Mouse (Mus musculus): ENCODE data around the gene Gm10974. TPM values are rescaled to one million over a fixed set of nuclear protein-coding genes. Genes with fewer than 3 reads are reported as not detected.

Gene Gm10974
- polyA plus RNA-seq, 1 experiment, result not detected

DNA sequence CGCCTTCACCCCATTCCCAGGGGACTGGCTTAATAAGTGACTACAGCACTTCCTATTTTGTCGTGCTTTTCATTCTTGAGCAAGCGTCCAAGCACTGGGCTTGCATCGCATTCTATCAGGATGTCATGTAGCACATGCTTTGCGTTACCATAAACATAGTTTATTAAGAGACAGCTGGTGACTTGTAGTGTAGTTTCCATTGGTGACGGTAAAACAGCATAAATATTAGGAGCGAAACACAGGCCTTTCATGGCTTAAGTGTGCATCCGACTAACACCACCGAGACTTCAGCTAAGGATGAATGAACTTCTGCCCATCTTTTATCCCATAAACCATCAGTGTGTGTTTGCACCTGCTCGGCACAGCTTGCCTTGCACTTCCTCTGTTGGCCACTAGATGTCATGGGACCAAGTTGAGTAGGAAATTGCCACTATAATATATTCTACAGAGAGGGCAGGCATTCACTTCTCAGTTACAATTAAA, 68.8 kb downstream of the Gm10974 start:
- DNase-seq (ENCODE audit: low read depth in 1 of 2, low spot score in 2 of 2), result peak; percentile 5 to 45

More for the DNA sequence above, 68.8 kb downstream of the Gm10974 start:
- no peaks in the 10 kb centered on the region for H3K4me1 ChIP-seq (ENCODE audit: control insufficient read depth, insufficient read depth, insufficient read length)
- no peaks in the 10 kb centered on the region for H3K36me3 ChIP-seq (ENCODE audit: control insufficient read depth, insufficient read depth, low read length)
- no peaks in the 10 kb centered on the region for H3K27me3 ChIP-seq (ENCODE audit: control insufficient read depth, insufficient read depth, low read length)
- H3K4me3 ChIP-seq (ENCODE audit: extremely low read depth, insufficient read depth, insufficient read length), result no peak overlapping the region
- 42% methylated on average over 10 of the region's 10 CpGs for whole genome bisulfite sequencing
- no peak overlapping the region for H3K27ac ChIP-seq (ENCODE audit: insufficient read depth, low read length)
- no peak for TF ChIP-seq POLR2A (IDR thresholded peaks at IDR 0.05; ENCODE audit: low read depth, low read length)
- TF ChIP-seq CTCF (IDR thresholded peaks at IDR 0.05; ENCODE audit: extremely low read depth, insufficient read depth, insufficient read length, insufficient replicate concordance), result peak; percentile 76; the same call in 1 of the 2 replicates

Other genes starting within 250 kb of the Gm10974 start
- 45.8 and 50.2 TPM in 2 replicates for gene Lrrk1, start 22.4 kb downstream of the Gm10974 start, polyA plus RNA-seq (2012; rRNA removed)
- 0.53 and 0.85 TPM in 2 replicates for gene Aldh1a3, start 61.6 kb downstream of the Gm10974 start, polyA plus RNA-seq (2012; rRNA removed)

All from spleen, adult 2 months (tissue).